Mouse (Mus musculus) MEL (cell line): ENCODE measurements around the gene Chmp2b. TPM values are rescaled to one million over a fixed set of nuclear protein-coding genes. Genes with fewer than 3 reads are reported as not detected.

ENCODE experiments used
- DNase-seq: peaks from one replicate; pipeline ENCODE4 v3.0.0; 2011; ENCODE audit warnings: low read depth, low spot score
- H3K27ac ChIP-seq: 2 replicates; pipeline ENCODE4 v1.5.1; 2012; ENCODE audit warnings: low read depth, mild to moderate bottlenecking, control low read depth, low read length, moderate library complexity; ENCODE audit not compliant: control insufficient read depth
- H3K27me3 ChIP-seq, 2 experiments: fragments of 150-350 bp in 1 of 2; sonication (generic) in 1 of 2; 2 replicates each; pipeline ENCODE4 v1.6.1; 2012; ENCODE audit warnings: low read length in 2 of 2, mild to moderate bottlenecking in 2 of 2, improper control_type of control experiment in 1 of 2, moderate library complexity in 1 of 2; ENCODE audit not compliant: insufficient read depth in 2 of 2, control insufficient read depth in 1 of 2
- H3K36me3 ChIP-seq, 2 experiments: 2 replicates each; pipeline ENCODE4 v1.6.1; 2012 to 2014; ENCODE audit warnings: low read length in 2 of 2, improper control_type of control experiment in 1 of 2, inconsistent platforms in 1 of 2, mild to moderate bottlenecking in 1 of 2; ENCODE audit not compliant: insufficient read depth in 2 of 2, control insufficient read depth in 1 of 2
- H3K4me1 ChIP-seq, 2 experiments: fragments of 150-350 bp in 1 of 2; sonication (generic) in 1 of 2; 2 replicates each; pipeline ENCODE4 v1.6.1; 2012; ENCODE audit warnings: low read length in 2 of 2, improper control_type of control experiment in 1 of 2, mild to moderate bottlenecking in 1 of 2; ENCODE audit not compliant: insufficient read depth in 2 of 2, control insufficient read depth in 1 of 2
- H3K4me3 ChIP-seq, 2 experiments: fragments of 150-350 bp in 1 of 2; sonication (generic) in 1 of 2; 2 replicates each; pipeline ENCODE4 v1.5.1; 2012; ENCODE audit warnings: low read depth in 2 of 2, low read length in 2 of 2, mild to moderate bottlenecking in 2 of 2, moderate library complexity in 2 of 2, control low read depth in 1 of 2, improper control_type of control experiment in 1 of 2; ENCODE audit not compliant: control insufficient read depth in 1 of 2, insufficient read depth in 1 of 2
- H3K79me2 ChIP-seq: 2 replicates; pipeline ENCODE4 v1.6.1; 2012; ENCODE audit warnings: mild to moderate bottlenecking, low read length, moderate library complexity; ENCODE audit not compliant: control insufficient read depth, poor library complexity, insufficient read depth
- H3K9ac ChIP-seq: 2 replicates; pipeline ENCODE4 v1.6.1; 2012; ENCODE audit warnings: low read depth, mild to moderate bottlenecking, control low read depth, low read length, moderate library complexity; ENCODE audit not compliant: control insufficient read depth, poor library complexity, severe bottlenecking
- H3K9me3 ChIP-seq: fragments of 150-350 bp; sonication (generic); replicated peaks from 2 replicates; pipeline ENCODE4 v1.6.1; 2012; ENCODE audit warnings: mild to moderate bottlenecking, low read length, improper control_type of control experiment, moderate library complexity; ENCODE audit not compliant: insufficient read depth
- BHLHE40 ChIP-seq: IDR thresholded peaks from 2 replicates; pipeline ENCODE4 v1.6.1; 2012; ENCODE audit warnings: low read depth, mild to moderate bottlenecking, inconsistent platforms, low read length, improper control_type of control experiment, borderline replicate concordance
- CHD1 ChIP-seq: IDR thresholded peaks from 2 replicates; pipeline ENCODE4 v1.6.1; 2012; ENCODE audit warnings: low read depth, mild to moderate bottlenecking, inconsistent platforms, low read length, improper control_type of control experiment
- CHD2 ChIP-seq: IDR thresholded peaks from 2 replicates; pipeline ENCODE4 v1.6.1; 2011; ENCODE audit warnings: low read length, improper control_type of control experiment
- CTCF ChIP-seq, 3 experiments: IDR thresholded peaks in 2 of 3; conservative IDR thresholded peaks in 1 of 3; 2 replicates each; pipeline ENCODE4 v1.5.1; 2011 to 2012; ENCODE audit warnings: low read length in 3 of 3, low read depth in 2 of 3, mild to moderate bottlenecking in 2 of 3, improper control_type of control experiment in 1 of 3, inconsistent platforms in 1 of 3, mixed read lengths in 1 of 3, moderate library complexity in 1 of 3; ENCODE audit not compliant: control insufficient read depth in 1 of 3, insufficient read depth in 1 of 3, poor library complexity in 1 of 3, severe bottlenecking in 1 of 3
- ETS1 ChIP-seq: IDR thresholded peaks from 2 replicates; pipeline ENCODE4 v1.6.1; 2012; ENCODE audit warnings: low read depth, mild to moderate bottlenecking, inconsistent platforms, low read length, improper control_type of control experiment, moderate library complexity
- GABPA ChIP-seq: IDR thresholded peaks from 2 replicates; pipeline ENCODE4 v1.6.1; 2012; ENCODE audit warnings: low read depth, mild to moderate bottlenecking, inconsistent platforms, low read length, improper control_type of control experiment, moderate library complexity
- JUND ChIP-seq: IDR thresholded peaks from 2 replicates; pipeline ENCODE4 v1.6.1; 2011; ENCODE audit warnings: low read depth, mild to moderate bottlenecking, improper control_type of control experiment, low read length
- MYB ChIP-seq: IDR thresholded peaks from 2 replicates; pipeline ENCODE4 v1.6.1; 2011; ENCODE audit warnings: mild to moderate bottlenecking, low read depth, low read length, improper control_type of control experiment
- MYC ChIP-seq: IDR thresholded peaks from 2 replicates; pipeline ENCODE4 v1.6.1; 2011; ENCODE audit warnings: low read depth, mild to moderate bottlenecking, low read length, improper control_type of control experiment, moderate library complexity
- NRF1 ChIP-seq: IDR thresholded peaks from 2 replicates; pipeline ENCODE4 v1.6.1; 2014; ENCODE audit warnings: low read depth, mild to moderate bottlenecking, inconsistent platforms, low read length, improper control_type of control experiment, moderate library complexity; ENCODE audit not compliant: poor library complexity, insufficient read depth, severe bottlenecking
- RCOR1 ChIP-seq: IDR thresholded peaks from 2 replicates; pipeline ENCODE4 v1.6.1; 2012; ENCODE audit warnings: low read depth, mild to moderate bottlenecking, inconsistent platforms, low read length, improper control_type of control experiment
- SIN3A ChIP-seq: IDR thresholded peaks from 2 replicates; pipeline ENCODE4 v1.6.1; 2012; ENCODE audit warnings: low read length, improper control_type of control experiment, inconsistent platforms
- SMC3 ChIP-seq: IDR thresholded peaks from 2 replicates; pipeline ENCODE4 v1.6.1; 2011; ENCODE audit warnings: low read depth, low read length, improper control_type of control experiment
- TAL1 ChIP-seq: IDR thresholded peaks from 2 replicates; pipeline ENCODE4 v1.6.1; 2012; ENCODE audit warnings: mild to moderate bottlenecking, inconsistent platforms, low read length, moderate library complexity, mixed read lengths
- UBTF ChIP-seq: IDR thresholded peaks from 2 replicates; pipeline ENCODE4 v1.6.1; 2012; ENCODE audit warnings: low read depth, mild to moderate bottlenecking, inconsistent platforms, low read length, improper control_type of control experiment, moderate library complexity, borderline replicate concordance; ENCODE audit not compliant: insufficient read depth
- USF1 ChIP-seq: IDR thresholded peaks from 2 replicates; pipeline ENCODE4 v1.6.1; 2014; ENCODE audit warnings: low read depth, mild to moderate bottlenecking, inconsistent platforms, low read length, improper control_type of control experiment, moderate library complexity
- ZKSCAN1 ChIP-seq: IDR thresholded peaks from 2 replicates; pipeline ENCODE4 v1.6.1; 2012; ENCODE audit warnings: low read depth, mild to moderate bottlenecking, inconsistent platforms, low read length, improper control_type of control experiment, moderate library complexity
- ZMIZ1 ChIP-seq: IDR thresholded peaks from 2 replicates; pipeline ENCODE4 v1.6.1; 2012; ENCODE audit warnings: low read depth, mild to moderate bottlenecking, inconsistent platforms, low read length, improper control_type of control experiment, moderate library complexity
- polyA plus RNA-seq, 2 experiments: library from polyadenylated mRNA; stranded (reverse) in 1 of 2; unstranded in 1 of 2; fragments of >175 nt in 1 of 2; fragments of >200 nt in 1 of 2; gene quantifications; 2 replicates each; pipeline versions ENCODE4 v1.2.1 to v1.2.4; 2012; ENCODE audit warnings: low replicate concordance in 2 of 2, low read depth in 1 of 2; ENCODE audit not compliant: insufficient read length in 2 of 2, insufficient read depth in 1 of 2, missing spikeins in 1 of 2
- total RNA-seq: library from RNA; depleted of rRNA; stranded (reverse); fragments of 300-350 nt; gene quantifications from 2 replicates; pipeline ENCODE4 v1.2.3, GENCODE M21; 2012

Chmp2b gene
- total and polyA plus RNA-seq, 3 experiments: 18.9 to 114 (median 25.9) TPM

DNA sequence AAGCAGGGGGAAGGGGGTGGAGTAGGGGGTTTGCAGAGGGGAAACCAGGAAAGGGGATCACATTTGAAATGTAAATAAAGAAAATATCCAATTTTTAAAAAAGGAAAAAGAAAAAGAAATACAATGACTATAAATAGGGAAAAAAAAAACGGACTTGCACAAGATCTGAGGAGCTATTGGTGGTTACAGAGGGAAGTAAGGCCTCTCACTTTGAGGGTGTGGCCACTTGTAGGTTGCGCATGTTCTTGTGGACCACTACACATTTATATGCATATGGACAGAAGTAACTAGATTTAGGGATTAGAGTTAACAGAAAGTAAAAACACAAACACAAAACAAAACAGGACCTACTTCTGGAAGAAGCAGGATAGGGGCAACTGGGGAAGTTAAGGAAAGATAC is 23.2 kb upstream of the Chmp2b start:
- no peaks in the 10 kb centered on the region for H3K79me2 ChIP-seq
- no peak overlapping the region for H3K9ac ChIP-seq
- DNase-seq: no peak
- H3K27me3 ChIP-seq: no peaks in the 10 kb centered on the region; a peak in 1 of 4 replicates
- TF ChIP-seq CHD2 (no peak), TAL1 (no peak), UBTF (no peak), SIN3A (no peak), CHD1 (no peak), ZMIZ1 (no peak), MYC (no peak), SMC3 (no peak), CTCF (IDR thresholded peaks at IDR 0.05 in 2 of 3, conservative IDR thresholded peaks at IDR 0.05 in 1 of 3; ENCODE audit: control insufficient read depth in 1 of 3, insufficient read depth in 1 of 3, low read depth in 2 of 3, low read length in 3 of 3, poor library complexity in 1 of 3, severe bottlenecking in 1 of 3) (no peak), BHLHE40 (no peak), NRF1 (no peak), USF1 (no peak), ZKSCAN1 (no peak), MYB (no peak), GABPA (no peak)
- TF ChIP-seq, all 39 proteins: peak for 0
- no peak overlapping the region for H3K4me3 ChIP-seq
- no peaks in the 10 kb centered on the region for H3K4me1 ChIP-seq
- no peaks in the 10 kb centered on the region for H3K9me3 ChIP-seq
- H3K36me3 ChIP-seq: no peaks in the 10 kb centered on the region
- no peak overlapping the region for H3K27ac ChIP-seq

DNA sequence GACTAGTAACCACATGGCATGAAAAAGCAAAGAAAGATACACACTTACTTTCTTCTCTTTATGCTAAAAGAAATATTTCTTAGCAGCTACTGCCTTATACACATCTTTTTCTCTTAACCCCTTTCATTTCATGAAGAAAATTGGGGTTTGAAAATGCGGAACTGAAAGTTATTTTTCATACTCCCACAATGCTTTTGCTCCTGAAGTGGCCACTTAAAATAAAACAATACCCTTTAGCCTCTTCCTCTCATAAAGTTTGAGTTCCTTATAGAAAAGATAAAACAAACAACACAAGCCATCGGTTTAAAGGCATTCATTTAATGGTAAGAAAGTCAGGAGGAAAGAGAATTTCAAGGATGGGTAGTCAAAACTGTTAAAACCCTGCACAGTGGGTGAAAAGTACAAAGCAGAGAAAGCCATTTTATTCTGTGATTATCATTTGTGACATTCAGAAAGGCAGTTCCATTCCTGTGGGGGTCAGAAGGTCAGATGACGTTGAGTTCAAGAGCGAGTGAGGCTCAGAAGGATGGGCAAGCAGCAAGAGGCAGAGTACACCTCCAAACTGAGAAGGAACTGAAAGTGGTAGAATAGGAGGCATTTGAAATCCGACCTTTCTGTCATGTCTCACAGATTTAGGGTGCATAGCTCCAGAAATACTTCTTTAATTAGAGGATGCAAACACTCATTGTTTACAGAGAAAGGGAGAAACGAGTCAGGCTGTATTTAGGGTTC is 14.9 kb upstream of the Chmp2b start:
- Histone ChIP-seq H3K27ac (no peak overlapping the region), H3K27me3 (peaks cover 0 to 3% of the 10 kb centered on the region in 2 experiments; a peak in 2 of 4 replicates), H3K9ac (no peak overlapping the region), H3K79me2 (no peaks in the 10 kb centered on the region), H3K36me3 (no peaks in the 10 kb centered on the region), H3K4me1 (no peaks in the 10 kb centered on the region), H3K4me3 (no peak overlapping the region), H3K9me3 (no peaks in the 10 kb centered on the region)
- DNase-seq: no peak
- TF ChIP-seq SIN3A (no peak), NRF1 (no peak), CHD2 (no peak), UBTF (no peak), ETS1 (no peak), JUND (no peak), RCOR1 (no peak)
